Mouse (Mus musculus) stomach, postnatal 0 days (tissue): ENCODE results near the gene Syf2. TPM values are rescaled to one million over a fixed set of nuclear protein-coding genes. Genes with fewer than 3 reads are reported as not detected.
"Not testable (repeated sequence)": the region's sequence is repeated elsewhere in the genome, so short reads cannot be mapped to it uniquely, and the experiment has no call there.

ENCODE experiments used
- ATAC-seq: fragments of 200-750 bp; cut with Nextera tagmentation; 2 replicates; pipeline ENCODE4 v1.8.0; 2017; ENCODE audit not compliant: low FRiP score, low TSS enrichment
- DNase-seq: peaks from one replicate; pipeline ENCODE4 v3.0.0-alpha.2; 2016; ENCODE audit warnings: low spot score
- H3K27ac ChIP-seq: fragments of 300-500 bp; sonication (generic); replicated peaks from 2 replicates; pipeline ENCODE4 v1.5.1; 2014; ENCODE audit warnings: mild to moderate bottlenecking, control low read depth
- H3K27me3 ChIP-seq: fragments of 300-500 bp; sonication (generic); 2 replicates; pipeline ENCODE4 v1.6.1; 2014; ENCODE audit warnings: low read length; ENCODE audit not compliant: control insufficient read depth, insufficient read depth
- H3K36me3 ChIP-seq: fragments of 300-500 bp; sonication (generic); 2 replicates; pipeline ENCODE4 v1.6.1; 2014; ENCODE audit warnings: low read length, mixed read lengths; ENCODE audit not compliant: control insufficient read depth, insufficient read depth
- H3K4me1 ChIP-seq: fragments of 300-500 bp; sonication (generic); replicated peaks from 2 replicates; pipeline ENCODE4 v1.6.1; 2014; ENCODE audit warnings: antibody characterized with exemption; ENCODE audit not compliant: control insufficient read depth, insufficient read depth
- H3K4me2 ChIP-seq: fragments of 300-500 bp; sonication (generic); replicated peaks from 2 replicates; pipeline ENCODE4 v1.6.1; 2014; ENCODE audit warnings: low read depth, mild to moderate bottlenecking, control low read depth, moderate library complexity
- H3K4me3 ChIP-seq: fragments of 300-500 bp; sonication (generic); 2 replicates; pipeline ENCODE4 v1.5.1; 2014; ENCODE audit warnings: low read depth, low read length, control low read depth
- H3K9ac ChIP-seq: fragments of 300-500 bp; sonication (generic); 2 replicates; pipeline ENCODE4 v1.6.1; 2014; ENCODE audit warnings: mild to moderate bottlenecking, low read length, control low read depth, mixed read lengths
- H3K9me3 ChIP-seq: fragments of 300-500 bp; sonication (generic); 2 replicates; pipeline ENCODE4 v1.6.1; 2016; ENCODE audit warnings: low read length; ENCODE audit not compliant: control insufficient read depth
- CTCF ChIP-seq: IDR thresholded peaks from 2 replicates; pipeline ENCODE4 v1.5.1; 2016; ENCODE audit warnings: antibody characterized with exemption, low read depth, mild to moderate bottlenecking, moderate library complexity
- EP300 ChIP-seq: optimal IDR thresholded peaks from 2 replicates; pipeline ENCODE3; 2016; ENCODE audit warnings: antibody characterized with exemption
- WGBS: fragments of 180-500 bp; shearing (Covaris S2); extraction: QIAGEN DNeasy Blood & Tissue Kit; methylation state at CpG from one replicate; pipeline ENCODE4 v1.1.7; 2014; 5-methylcytosine and 5-hydroxymethylcytosine counted together
- polyA plus RNA-seq: library from polyadenylated mRNA; unstranded; fragments of >200 nt; fragmentation: Nextera tagmentation; extraction: Ambion mirVana; gene quantifications from 2 replicates; pipeline ENCODE4 v1.2.1, GENCODE M21; 2015

Syf2 gene
- polyA plus RNA-seq, 1 experiment from 2014 or later = 74.1 TPM

GRCm38 (mm10) chr4:134901126-134901525, 29.6 kb upstream of the Syf2 start:
- DNase-seq = no peak
- H3K27me3 ChIP-seq = no peaks in the 10 kb centered on the region
- H3K27ac ChIP-seq = no peak overlapping the region
- ATAC-seq = no peak
- no peak overlapping the region for H3K4me2 ChIP-seq
- no peak for TF ChIP-seq CTCF
- TF ChIP-seq EP300 = no peak
- H3K4me1 ChIP-seq = no peaks in the 10 kb centered on the region
- H3K9me3 ChIP-seq = no peaks in the 10 kb centered on the region
- H3K4me3 ChIP-seq = no peak overlapping the region
- H3K9ac ChIP-seq = no peak overlapping the region
- peaks cover 51% of the 10 kb centered on the region for H3K36me3 ChIP-seq
- 94% methylated on average over 8 of the region's 8 CpGs for WGBS

GRCm38 (mm10) chr4:134903046-134903445, 27.7 kb upstream of the Syf2 start:
- Histone ChIP-seq H3K9me3 (no peaks in the 10 kb centered on the region), H3K9ac (no peak overlapping the region), H3K4me1 (no peaks in the 10 kb centered on the region), H3K36me3 (peaks cover 45% of the 10 kb centered on the region), H3K4me3 (no peak overlapping the region), H3K4me2 (no peak overlapping the region), H3K27me3 (no peaks in the 10 kb centered on the region), H3K27ac (no peak overlapping the region)
- DNase-seq = no peak
- TF ChIP-seq CTCF (no peak), EP300 (no peak)
- WGBS = 75% methylated on average over 7 of the region's 7 CpGs
- ATAC-seq = no peak

- ATAC-seq, H3K4me1 ChIP-seq, DNase-seq, H3K27ac ChIP-seq, H3K27me3 ChIP-seq, H3K9me3 ChIP-seq, H3K9ac ChIP-seq, H3K4me3 ChIP-seq, H3K4me2 ChIP-seq: not testable (repeated sequence)
- WGBS = 98% methylated on average over 6 of the region's 8 CpGs
- peaks cover 14% of the 10 kb centered on the region for H3K36me3 ChIP-seq
These were observed 19.3 kb upstream of the Syf2 start for GRCm38 (mm10) chr4:134911406-134911805.

GRCm38 (mm10) chr4:134913413-134913812, 17.3 kb upstream of the Syf2 start:
- Histone ChIP-seq H3K4me2 (peak overlapping the region; percentile 70), H3K4me3 (no peak overlapping the region), H3K36me3 (peaks cover 10% of the 10 kb centered on the region), H3K9me3 (no peaks in the 10 kb centered on the region), H3K9ac (no peak overlapping the region), H3K27me3 (no peaks in the 10 kb centered on the region), H3K27ac (no peak overlapping the region), H3K4me1 (peaks cover 3% of the 10 kb centered on the region; the same call in 1 of the 2 replicates)
- 32% methylated on average over 3 of the region's 3 CpGs for WGBS
- peak; percentile 87 for TF ChIP-seq CTCF
- TF ChIP-seq EP300 = no peak
- ATAC-seq (no peak), DNase-seq (peak; percentile 75)

GRCm38 (mm10) chr4:134914122-134914863, 16.4 kb upstream of the Syf2 start:
- Histone ChIP-seq H3K4me2 (peak overlapping the region; percentile 70), H3K4me1 (peaks cover 3% of the 10 kb centered on the region; the same call in 1 of the 2 replicates), H3K9me3 (no peaks in the 10 kb centered on the region), H3K4me3 (peak overlapping the region; percentile 90), H3K27ac (peak overlapping the region; percentile 98), H3K27me3 (no peaks in the 10 kb centered on the region), H3K36me3 (peaks cover 3% of the 10 kb centered on the region), H3K9ac (peak overlapping the region; percentile 87)
- DNase-seq = no peak
- under 1% methylated on average over 43 of the region's 43 CpGs for WGBS
- peak; percentile 76 for ATAC-seq
- TF ChIP-seq EP300 = no peak
- TF ChIP-seq CTCF = no peak

- no peaks in the 10 kb centered on the region for H3K27me3 ChIP-seq
- peak within 1 kb of the TSS; percentile 98 for H3K27ac ChIP-seq
- no peaks in the 10 kb centered on the region for H3K36me3 ChIP-seq
- peak within 1 kb of the TSS; percentile 90 for H3K4me3 ChIP-seq
- peak within 1 kb of the TSS; percentile 70 for H3K4me2 ChIP-seq
- H3K4me1 ChIP-seq = peaks cover 3% of the 10 kb centered on the region; the same call in 1 of the 2 replicates
- ATAC-seq (peak; percentile 93), DNase-seq (peak; percentile 96)
- WGBS = under 1% methylated on average over 25 of the region's 25 CpGs
- no peak for TF ChIP-seq CTCF
- TF ChIP-seq EP300 = no peak
- peak within 1 kb of the TSS; percentile 87 for H3K9ac ChIP-seq
- no peaks in the 10 kb centered on the region for H3K9me3 ChIP-seq
These were observed 15.9 kb upstream of the Syf2 start, which contains the start of gene Tmem50a for GRCm38 (mm10) chr4:134914864-134915209. TSS of gene Tmem50a (minus strand) at chr4:134915024.
